Mouse (Mus musculus) stomach, embryonic 15.5 days (tissue): ENCODE measurements around the gene Il3. TPM values are rescaled to one million over a fixed set of nuclear protein-coding genes. Genes with fewer than 3 reads are reported as not detected.

Source experiments
- ATAC-seq: fragments of 200-750 bp; cut with Nextera tagmentation; 2 replicates; pipeline ENCODE4 v1.8.0; 2017; ENCODE audit warnings: low read depth, moderate number of reproducible peaks, moderate TSS enrichment; ENCODE audit not compliant: insufficient read depth, low FRiP score
- H3K27ac ChIP-seq: fragments of 300-500 bp; sonication (generic); 2 replicates; pipeline ENCODE4 v1.5.1; 2015; ENCODE audit warnings: mild to moderate bottlenecking, inconsistent platforms
- H3K27me3 ChIP-seq: fragments of 300-500 bp; sonication (generic); replicated peaks from 2 replicates; pipeline ENCODE4 v1.6.1; 2015; ENCODE audit warnings: inconsistent platforms
- H3K36me3 ChIP-seq: fragments of 300-500 bp; sonication (generic); 2 replicates; pipeline ENCODE4 v1.6.1; 2015; ENCODE audit warnings: inconsistent platforms
- H3K4me1 ChIP-seq: fragments of 300-500 bp; sonication (generic); 2 replicates; pipeline ENCODE4 v1.6.1; 2015; ENCODE audit warnings: inconsistent platforms
- H3K4me2 ChIP-seq: fragments of 300-500 bp; sonication (generic); 2 replicates; pipeline ENCODE4 v1.6.1; 2015; ENCODE audit warnings: mild to moderate bottlenecking, inconsistent platforms
- H3K4me3 ChIP-seq: fragments of 300-500 bp; sonication (generic); replicated peaks from 2 replicates; pipeline ENCODE4 v1.5.1; 2015; ENCODE audit warnings: inconsistent platforms
- H3K9ac ChIP-seq: fragments of 300-500 bp; sonication (generic); 2 replicates; pipeline ENCODE4 v1.6.1; 2015; ENCODE audit warnings: inconsistent platforms
- H3K9me3 ChIP-seq: fragments of 300-500 bp; sonication (generic); 2 replicates; pipeline ENCODE4 v1.6.1; 2016; ENCODE audit warnings: inconsistent platforms
- WGBS: fragments of 180-500 bp; shearing (Covaris S2); methylation state at CpG from one replicate; pipeline ENCODE4 v1.1.7; 2015; 5-methylcytosine and 5-hydroxymethylcytosine counted together
- polyA plus RNA-seq: library from polyadenylated mRNA; unstranded; fragments of >200 nt; fragmentation: Nextera tagmentation; extraction: Ambion mirVana; gene quantifications from 2 replicates; pipeline ENCODE4 v1.2.1, GENCODE M21; 2015

Il3 gene
- polyA plus RNA-seq, 1 experiment from 2014 or later, result not detected

- H3K27me3 ChIP-seq, result no peaks in the 10 kb centered on the region
These were observed 30.1 kb downstream of the Il3 start for GRCm38 (mm10) chr11:54236939-54237338.

GRCm38 (mm10) chr11:54227478-54227877, 39.6 kb downstream of the Il3 start:
- Histone ChIP-seq H3K4me2 (no peak overlapping the region), H3K4me3 (no peak overlapping the region), H3K27ac (no peak overlapping the region), H3K36me3 (no peaks in the 10 kb centered on the region), H3K9me3 (no peaks in the 10 kb centered on the region), H3K4me1 (no peaks in the 10 kb centered on the region), H3K27me3 (no peaks in the 10 kb centered on the region), H3K9ac (no peak overlapping the region)
- WGBS, result 86% methylated on average over 2 of the region's 2 CpGs
- no peak for ATAC-seq

More at GRCm38 (mm10) chr11:54236939-54237338, 30.1 kb downstream of the Il3 start:
- no peak overlapping the region for H3K4me2 ChIP-seq
- no peaks in the 10 kb centered on the region for H3K9me3 ChIP-seq
- H3K27ac ChIP-seq, result no peak overlapping the region
- no peak overlapping the region for H3K4me3 ChIP-seq
- no peaks in the 10 kb centered on the region for H3K4me1 ChIP-seq
- 58% methylated on average over 2 of the region's 2 CpGs for WGBS
- H3K36me3 ChIP-seq, result no peaks in the 10 kb centered on the region
- no peak for ATAC-seq
- no peak overlapping the region for H3K9ac ChIP-seq

DNA sequence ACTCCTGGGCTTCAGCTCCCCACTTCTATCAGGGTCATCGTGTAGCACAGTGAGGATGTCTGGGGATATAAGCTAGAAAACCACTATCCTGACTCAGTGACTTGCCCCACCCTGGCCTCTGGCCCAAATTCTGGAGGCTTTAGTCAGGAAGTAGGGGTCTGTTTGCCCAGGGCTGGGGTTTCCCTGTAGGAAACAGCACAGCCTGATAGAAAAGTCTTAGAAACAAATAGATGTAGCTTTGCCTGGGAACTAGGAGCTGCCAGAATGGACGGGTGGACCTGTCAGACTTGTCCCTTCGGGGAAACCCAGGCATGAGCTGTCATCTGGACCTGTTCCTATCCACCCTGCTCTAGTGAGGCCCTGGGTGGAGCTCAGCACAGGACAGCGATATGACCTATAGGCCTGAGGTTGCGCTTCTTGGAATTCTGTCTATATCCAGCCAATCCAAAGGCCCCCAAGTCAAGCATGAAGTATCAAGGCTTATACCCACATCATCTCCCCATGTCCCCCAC, 42.5 kb downstream of the Il3 start:
- Histone ChIP-seq H3K4me1 (no peaks in the 10 kb centered on the region), H3K9me3 (no peaks in the 10 kb centered on the region), H3K9ac (no peak overlapping the region), H3K4me3 (no peak overlapping the region), H3K36me3 (no peaks in the 10 kb centered on the region), H3K27me3 (no peaks in the 10 kb centered on the region), H3K4me2 (no peak overlapping the region), H3K27ac (no peak overlapping the region)
- no peak for ATAC-seq
- 87% methylated on average over 5 of the region's 5 CpGs for WGBS

DNA sequence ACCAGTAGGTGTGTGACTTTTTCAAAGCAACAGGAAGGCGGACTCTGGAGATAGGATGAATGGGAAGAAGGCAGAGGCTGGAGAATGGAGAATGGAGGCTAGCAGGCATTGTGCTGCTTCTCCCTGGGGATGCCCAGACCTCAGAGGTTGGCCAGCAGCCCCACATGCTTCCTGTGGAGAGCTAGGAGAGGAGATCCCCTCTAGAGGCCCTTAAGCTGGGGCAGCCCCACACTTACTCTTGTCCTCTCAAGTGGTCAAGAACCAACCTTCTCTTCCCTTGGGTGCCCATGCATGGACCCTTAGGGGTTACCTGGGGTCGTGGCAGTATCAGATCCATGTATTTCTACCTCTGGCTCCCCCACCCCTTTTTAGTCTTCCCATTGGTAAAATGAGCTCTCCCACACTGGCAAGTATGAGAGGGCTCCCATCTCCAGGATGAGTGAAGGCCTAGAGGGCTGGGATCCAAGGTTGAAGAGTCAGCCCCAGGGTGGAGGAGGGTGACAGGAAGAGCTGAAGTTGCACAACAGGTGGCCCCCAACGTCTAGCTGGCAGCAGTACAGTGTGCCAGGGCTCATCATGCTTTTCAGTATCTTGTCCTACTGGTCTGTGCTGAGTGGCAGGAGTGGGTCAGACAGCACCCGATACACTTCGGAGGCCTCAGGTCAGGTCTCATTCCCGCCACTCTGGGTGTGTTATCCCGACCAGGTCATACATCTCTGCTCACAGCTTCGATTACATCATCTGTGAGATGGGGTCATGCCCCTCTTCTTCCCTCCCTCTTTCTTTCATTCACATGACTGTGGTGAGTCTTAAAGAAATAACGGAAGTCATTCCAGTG, 43.2 kb downstream of the Il3 start:
- Histone ChIP-seq H3K36me3 (no peaks in the 10 kb centered on the region), H3K4me1 (no peaks in the 10 kb centered on the region), H3K9me3 (no peaks in the 10 kb centered on the region), H3K9ac (no peak overlapping the region), H3K27ac (no peak overlapping the region), H3K4me3 (no peak overlapping the region), H3K4me2 (no peak overlapping the region), H3K27me3 (no peaks in the 10 kb centered on the region)
- 78% methylated on average over 9 of the region's 9 CpGs for WGBS
- ATAC-seq, result no peak

- H3K4me2 ChIP-seq, result no peak overlapping the region
- H3K27me3 ChIP-seq, result no peaks in the 10 kb centered on the region
- H3K9me3 ChIP-seq, result no peaks in the 10 kb centered on the region
- no peak for ATAC-seq
- H3K4me3 ChIP-seq, result no peak overlapping the region
- no peak overlapping the region for H3K27ac ChIP-seq
- no peak overlapping the region for H3K9ac ChIP-seq
- no peaks in the 10 kb centered on the region for H3K4me1 ChIP-seq
- 31% methylated on average over 6 of the region's 6 CpGs for WGBS
- H3K36me3 ChIP-seq, result no peaks in the 10 kb centered on the region
These were observed 47.0 kb downstream of the Il3 start for GRCm38 (mm10) chr11:54219903-54220740.

GRCm38 (mm10) chr11:54219191-54219590, 47.9 kb downstream of the Il3 start:
- H3K36me3 ChIP-seq, result no peaks in the 10 kb centered on the region
- no peak overlapping the region for H3K4me2 ChIP-seq
- H3K9me3 ChIP-seq, result no peaks in the 10 kb centered on the region
- ATAC-seq, result no peak
- H3K27me3 ChIP-seq, result no peaks in the 10 kb centered on the region
- no peak overlapping the region for H3K4me3 ChIP-seq
- WGBS, result 92% methylated on average over 1 of the region's 1 CpGs
- no peak overlapping the region for H3K9ac ChIP-seq
- H3K27ac ChIP-seq, result no peak overlapping the region
- H3K4me1 ChIP-seq, result no peaks in the 10 kb centered on the region

DNA sequence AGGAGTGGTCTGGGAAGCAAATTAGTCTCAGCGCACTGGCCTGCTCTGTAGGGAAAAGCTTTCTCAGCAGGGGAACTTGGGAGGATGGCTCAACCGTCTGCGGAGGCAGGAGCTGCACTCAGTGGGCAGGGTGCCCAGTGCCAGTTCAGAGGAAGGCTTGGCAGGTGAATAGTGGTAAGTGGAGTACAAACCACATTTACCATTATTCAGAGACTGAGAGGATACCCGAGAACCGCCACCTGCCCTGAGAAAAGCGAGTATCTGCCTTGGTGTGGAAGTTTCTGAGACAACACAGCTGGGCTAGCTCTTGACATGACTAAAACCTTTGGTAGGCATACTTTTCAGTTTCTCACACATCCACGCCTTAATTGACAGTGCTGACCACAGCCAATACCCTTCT, 49.7 kb downstream of the Il3 start:
- Histone ChIP-seq H3K27me3 (no peaks in the 10 kb centered on the region), H3K36me3 (no peaks in the 10 kb centered on the region), H3K9me3 (no peaks in the 10 kb centered on the region), H3K27ac (no peak overlapping the region), H3K4me3 (no peak overlapping the region), H3K4me1 (no peaks in the 10 kb centered on the region), H3K4me2 (no peak overlapping the region), H3K9ac (no peak overlapping the region)
- ATAC-seq, result no peak
- WGBS, result 61% methylated on average over 7 of the region's 7 CpGs

DNA sequence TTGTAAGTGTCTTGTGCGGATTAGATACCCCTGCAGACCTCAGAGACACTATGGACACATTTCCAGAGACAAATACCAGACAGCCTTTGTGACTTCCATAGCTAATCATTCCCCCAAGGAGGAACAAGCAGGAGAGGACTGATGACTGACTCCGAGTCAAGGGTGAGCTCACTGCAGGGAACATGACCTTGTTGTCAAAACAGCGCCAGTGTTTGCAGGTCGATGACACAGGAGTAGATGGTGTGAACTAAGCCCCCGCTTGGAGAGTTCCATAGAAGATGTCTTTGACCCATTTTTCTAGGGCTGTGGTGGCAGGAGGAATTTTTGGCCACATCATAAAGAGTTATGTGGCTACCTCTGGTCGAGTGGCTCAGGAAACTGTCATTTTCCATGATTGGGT, 51.0 kb downstream of the Il3 start:
- Histone ChIP-seq H3K4me1 (no peaks in the 10 kb centered on the region), H3K27ac (no peak overlapping the region), H3K9ac (no peak overlapping the region), H3K4me2 (no peak overlapping the region), H3K4me3 (no peak overlapping the region), H3K9me3 (no peaks in the 10 kb centered on the region), H3K36me3 (no peaks in the 10 kb centered on the region), H3K27me3 (no peaks in the 10 kb centered on the region)
- no peak for ATAC-seq
- 75% methylated on average over 6 of the region's 6 CpGs for WGBS

Other genes starting within 250 kb of the Il3 start
- 2.0 and 3.0 TPM in 2 replicates for gene Slc22a4, start 239.2 kb downstream of the Il3 start, polyA plus RNA-seq
- gene Pdlim4, start 198.3 kb downstream of the Il3 start, polyA plus RNA-seq, result 49.9 and 52.0 TPM in 2 replicates
- gene P4ha2, start 167.2 kb downstream of the Il3 start, polyA plus RNA-seq, result 54.8 and 59.5 TPM in 2 replicates
- gene Csf2, start 17.6 kb downstream of the Il3 start, polyA plus RNA-seq, result 0.23 TPM in 1 of 2 replicates, not detected in the other
- 2.2 and 2.7 TPM in 2 replicates for gene Acsl6, start 36.5 kb upstream of the Il3 start, polyA plus RNA-seq
- gene Meikin, start 103.4 kb upstream of the Il3 start, polyA plus RNA-seq, result not detected in 2 replicates
- 10.6 and 11.5 TPM in 2 replicates for gene Fnip1, start 170.9 kb upstream of the Il3 start, polyA plus RNA-seq